Mouse (Mus musculus): ENCODE data around the gene Rac3. TPM values are rescaled to one million over a fixed set of nuclear protein-coding genes. Genes with fewer than 3 reads are reported as not detected.
"Not testable (repeated sequence)": the region's sequence is repeated elsewhere in the genome, so short reads cannot be mapped to it uniquely, and the experiment has no call there.

Gene Rac3
- polyA plus RNA-seq, 1 experiment from 2014 or later = 347 TPM

GRCm38 (mm10) chr11:120760236-120760635 lies 39.0 kb downstream of the Rac3 start:
- Histone ChIP-seq H3K4me2 (ENCODE audit: low read length) (no peak overlapping the region), H3K9me3 (ENCODE audit: control insufficient read depth, low read length) (peaks cover 9% of the 10 kb centered on the region), H3K4me1 (replicated peaks; ENCODE audit: control insufficient read depth, insufficient read depth, low read length) (no peaks in the 10 kb centered on the region), H3K9ac (replicated peaks; ENCODE audit: low read depth, low read length) (no peak overlapping the region), H3K4me3 (replicated peaks; ENCODE audit: low read length) (no peak overlapping the region), H3K27ac (ENCODE audit: low read length) (no peak overlapping the region), H3K36me3 (ENCODE audit: control insufficient read depth, insufficient read depth) (no peaks in the 10 kb centered on the region), H3K27me3 (replicated peaks; ENCODE audit: control insufficient read depth, insufficient read depth, low read length) (peaks cover 9% of the 10 kb centered on the region; the same call in 1 of the 2 replicates)
- WGBS = 88% methylated on average over 9 of the region's 9 CpGs
- no peak for ATAC-seq

DNA sequence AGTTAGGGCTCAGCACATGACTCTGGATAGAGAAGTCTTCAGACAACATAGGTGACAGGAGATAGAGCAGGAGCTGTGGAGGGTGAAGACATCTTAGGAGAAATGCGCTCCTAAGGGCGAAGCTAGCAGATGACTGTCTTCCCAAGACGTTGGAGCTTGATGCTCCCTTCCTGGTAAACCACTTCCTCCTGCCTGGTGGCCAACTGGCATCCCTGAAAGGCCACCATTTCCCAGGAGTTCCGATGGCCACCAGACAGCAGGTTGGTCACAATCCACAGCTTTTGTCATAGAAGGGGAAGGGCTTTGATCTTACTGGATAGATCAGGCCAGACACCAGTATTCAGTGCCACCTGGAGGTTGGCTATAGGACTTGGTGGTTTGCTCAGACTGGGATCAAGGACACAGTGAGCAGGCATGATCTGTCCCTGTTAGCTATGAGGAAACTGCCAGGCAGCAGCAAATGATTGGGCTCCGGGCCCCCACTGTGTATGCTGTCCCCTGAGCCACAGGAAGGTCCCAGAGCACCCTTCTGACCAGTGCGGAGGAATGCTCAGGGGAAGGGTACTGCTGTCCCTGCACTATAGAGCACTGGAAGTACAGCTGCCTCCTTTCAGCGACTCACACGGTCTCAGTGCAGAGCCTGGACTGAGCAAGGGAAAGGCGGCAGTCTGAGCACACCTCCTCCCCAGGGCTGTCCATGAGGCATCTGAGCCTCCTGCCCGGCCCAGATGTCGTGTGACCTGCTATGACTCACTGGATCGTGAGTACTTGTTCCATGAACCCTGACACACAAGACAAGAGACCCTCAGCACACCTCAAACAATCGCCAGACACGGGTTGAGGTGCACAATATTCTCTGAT lies 40.8 kb downstream of the Rac3 start:
- H3K4me1 ChIP-seq (replicated peaks; ENCODE audit: control insufficient read depth, insufficient read depth, low read length) = no peaks in the 10 kb centered on the region
- no peak overlapping the region for H3K4me2 ChIP-seq (ENCODE audit: low read length)
- peaks cover 9% of the 10 kb centered on the region for H3K9me3 ChIP-seq (ENCODE audit: control insufficient read depth, low read length)
- no peak overlapping the region for H3K4me3 ChIP-seq (replicated peaks; ENCODE audit: low read length)
- H3K27me3 ChIP-seq (replicated peaks; ENCODE audit: control insufficient read depth, insufficient read depth, low read length) = peaks cover 9% of the 10 kb centered on the region; the same call in 1 of the 2 replicates
- 63% methylated on average over 14 of the region's 14 CpGs for WGBS
- no peak for ATAC-seq
- no peaks in the 10 kb centered on the region for H3K36me3 ChIP-seq (ENCODE audit: control insufficient read depth, insufficient read depth)
- no peak overlapping the region for H3K9ac ChIP-seq (replicated peaks; ENCODE audit: low read depth, low read length)
- no peak overlapping the region for H3K27ac ChIP-seq (ENCODE audit: low read length)

DNA sequence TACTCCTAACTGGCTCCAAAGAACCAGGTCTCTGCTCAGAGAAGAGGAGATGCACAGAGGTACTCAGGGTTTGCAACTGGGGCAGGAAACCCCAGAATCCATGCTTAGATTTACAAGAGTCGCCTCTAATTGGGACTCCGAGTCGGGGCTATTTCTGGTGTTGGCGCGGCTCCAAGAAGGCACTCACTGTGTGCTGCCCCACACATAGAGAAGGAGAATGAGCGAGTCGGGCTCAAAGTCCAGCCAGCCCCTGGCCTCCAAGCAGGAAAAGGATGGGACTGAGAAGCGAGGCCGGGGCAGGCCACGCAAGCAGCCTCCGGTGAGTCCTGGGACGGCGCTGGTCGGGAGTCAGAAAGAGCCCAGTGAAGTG lies 41.4 kb downstream of the Rac3 start, which contains the start of gene Hmga1b:
Gene Hmga1b, plus strand, starts transcription at position 123 of the 370 bp plus-strand sequence.
- not testable (repeated sequence) for H3K27me3 ChIP-seq (replicated peaks; ENCODE audit: control insufficient read depth, insufficient read depth, low read length); H3K4me2 ChIP-seq (ENCODE audit: low read length); H3K27ac ChIP-seq (ENCODE audit: low read length); H3K4me1 ChIP-seq (replicated peaks; ENCODE audit: control insufficient read depth, insufficient read depth, low read length); H3K36me3 ChIP-seq (ENCODE audit: control insufficient read depth, insufficient read depth); H3K9ac ChIP-seq (replicated peaks; ENCODE audit: low read depth, low read length); H3K4me3 ChIP-seq (replicated peaks; ENCODE audit: low read length); H3K9me3 ChIP-seq (ENCODE audit: control insufficient read depth, low read length); ATAC-seq
- 18% methylated on average over 12 of the region's 14 CpGs for WGBS

GRCm38 (mm10) chr11:120763121-120763999 lies 42.1 kb downstream of the Rac3 start:
- H3K27ac ChIP-seq (ENCODE audit: low read length); H3K9ac ChIP-seq (replicated peaks; ENCODE audit: low read depth, low read length); H3K36me3 ChIP-seq (ENCODE audit: control insufficient read depth, insufficient read depth); H3K9me3 ChIP-seq (ENCODE audit: control insufficient read depth, low read length); H3K27me3 ChIP-seq (replicated peaks; ENCODE audit: control insufficient read depth, insufficient read depth, low read length); H3K4me3 ChIP-seq (replicated peaks; ENCODE audit: low read length); H3K4me2 ChIP-seq (ENCODE audit: low read length); H3K4me1 ChIP-seq (replicated peaks; ENCODE audit: control insufficient read depth, insufficient read depth, low read length): not testable (repeated sequence)
- WGBS = 15% methylated on average over 6 of the region's 23 CpGs
- 0 out of 2 replicates have a peak, but pooled peaks have one; percentile 36 for ATAC-seq

DNA sequence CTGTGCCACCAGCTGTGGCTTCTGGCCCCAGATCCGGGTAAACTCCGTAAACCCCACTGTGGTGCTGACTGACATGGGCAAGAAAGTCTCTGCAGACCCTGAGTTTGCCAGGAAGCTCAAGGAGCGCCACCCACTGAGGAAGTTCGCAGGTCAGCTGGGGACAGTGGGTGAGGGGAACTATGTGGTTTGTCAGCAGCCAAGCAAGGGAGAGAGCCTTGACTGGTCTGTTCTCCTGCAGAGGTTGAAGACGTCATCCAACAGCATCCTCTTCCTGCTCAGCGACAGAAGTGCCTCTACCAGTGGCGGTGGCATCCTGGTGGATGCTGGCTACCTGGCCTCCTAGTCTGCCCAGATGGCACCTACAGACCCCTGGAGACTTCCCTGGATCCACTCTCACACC lies 45.8 kb downstream of the Rac3 start:
- H3K36me3 ChIP-seq (ENCODE audit: control insufficient read depth, insufficient read depth); H3K9me3 ChIP-seq (ENCODE audit: control insufficient read depth, low read length); H3K27ac ChIP-seq (ENCODE audit: low read length); H3K9ac ChIP-seq (replicated peaks; ENCODE audit: low read depth, low read length); ATAC-seq; H3K4me2 ChIP-seq (ENCODE audit: low read length); H3K27me3 ChIP-seq (replicated peaks; ENCODE audit: control insufficient read depth, insufficient read depth, low read length); H3K4me3 ChIP-seq (replicated peaks; ENCODE audit: low read length); H3K4me1 ChIP-seq (replicated peaks; ENCODE audit: control insufficient read depth, insufficient read depth, low read length): not testable (repeated sequence)
- WGBS = 79% methylated on average over 3 of the region's 7 CpGs

DNA sequence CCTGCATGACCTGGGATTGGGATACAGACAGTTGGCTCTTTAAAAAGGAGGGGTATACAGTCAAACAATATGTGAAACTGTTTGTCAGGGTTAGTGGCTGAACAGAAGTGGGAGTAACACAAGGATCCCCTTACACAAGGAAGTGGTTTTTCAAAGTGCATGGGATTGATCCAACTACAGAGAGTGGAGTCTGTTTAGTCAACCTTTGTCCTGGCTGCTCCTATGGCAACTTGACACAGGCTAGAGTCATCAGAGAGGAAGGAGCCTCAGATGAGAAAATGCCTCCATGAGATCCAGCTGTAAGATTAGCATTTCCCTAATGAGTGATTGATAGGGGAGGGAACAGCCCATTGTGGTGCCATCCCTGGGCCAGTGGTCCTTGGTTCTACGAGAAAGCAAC lies 46.9 kb downstream of the Rac3 start:
- H3K4me3 ChIP-seq (replicated peaks; ENCODE audit: low read length) = no peak overlapping the region
- H3K4me2 ChIP-seq (ENCODE audit: low read length) = no peak overlapping the region
- H3K4me1 ChIP-seq (replicated peaks; ENCODE audit: control insufficient read depth, insufficient read depth, low read length) = no peaks in the 10 kb centered on the region
- H3K27me3 ChIP-seq (replicated peaks; ENCODE audit: control insufficient read depth, insufficient read depth, low read length) = no peaks in the 10 kb centered on the region
- H3K27ac ChIP-seq (ENCODE audit: low read length) = no peak overlapping the region
- H3K9me3 ChIP-seq (ENCODE audit: control insufficient read depth, low read length) = no peaks in the 10 kb centered on the region
- H3K9ac ChIP-seq (replicated peaks; ENCODE audit: low read depth, low read length) = no peak overlapping the region
- WGBS = 64% methylated on average over 1 of the region's 1 CpGs
- ATAC-seq = no peak
- H3K36me3 ChIP-seq (ENCODE audit: control insufficient read depth, insufficient read depth) = no peaks in the 10 kb centered on the region

DNA sequence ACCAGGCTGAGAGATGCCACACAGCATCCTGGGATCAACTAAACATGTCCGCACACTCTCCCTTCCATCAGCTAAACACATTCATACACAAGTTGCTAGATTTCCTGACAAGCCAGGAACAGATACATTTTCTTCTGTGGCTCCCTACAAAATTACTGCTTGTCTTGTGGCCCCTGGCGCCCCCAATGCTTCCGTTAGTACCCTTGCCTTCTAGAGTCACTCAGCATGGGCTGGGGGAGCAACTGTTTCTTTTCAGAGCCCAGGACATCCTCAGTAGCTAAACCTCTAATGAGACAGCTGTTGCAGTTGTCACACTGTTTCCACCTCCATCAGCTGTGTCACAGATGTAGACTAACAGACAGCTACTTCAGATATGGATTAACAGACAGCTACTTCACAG lies 51.5 kb downstream of the Rac3 start:
- no peak for ATAC-seq
- no peaks in the 10 kb centered on the region for H3K36me3 ChIP-seq (ENCODE audit: control insufficient read depth, insufficient read depth)
- no peaks in the 10 kb centered on the region for H3K27me3 ChIP-seq (replicated peaks; ENCODE audit: control insufficient read depth, insufficient read depth, low read length)
- no peaks in the 10 kb centered on the region for H3K4me1 ChIP-seq (replicated peaks; ENCODE audit: control insufficient read depth, insufficient read depth, low read length)
- no peaks in the 10 kb centered on the region for H3K9me3 ChIP-seq (ENCODE audit: control insufficient read depth, low read length)
- no peak overlapping the region for H3K4me3 ChIP-seq (replicated peaks; ENCODE audit: low read length)
- no peak overlapping the region for H3K4me2 ChIP-seq (ENCODE audit: low read length)
- H3K9ac ChIP-seq (replicated peaks; ENCODE audit: low read depth, low read length) = no peak overlapping the region
- no peak overlapping the region for H3K27ac ChIP-seq (ENCODE audit: low read length)
- 86% methylated on average over 3 of the region's 3 CpGs for WGBS

Other genes starting within 250 kb of the Rac3 start
- 107 and 119 TPM in 2 replicates for gene Mrpl12, start 236.9 kb upstream of the Rac3 start, polyA plus RNA-seq (2015; fragmentation: Nextera tagmentation; extraction: Ambion mirVana)
- 26.5 and 29.5 TPM in 2 replicates for gene Slc25a10, start 229.6 kb upstream of the Rac3 start, polyA plus RNA-seq (2015; fragmentation: Nextera tagmentation; extraction: Ambion mirVana)
- 0.43 TPM in 1 of 2 replicates, not detected in the other for gene Gcgr, start 190.8 kb upstream of the Rac3 start, polyA plus RNA-seq (2015; fragmentation: Nextera tagmentation; extraction: Ambion mirVana)
- gene Mcrip1, start 171.7 kb upstream of the Rac3 start, polyA plus RNA-seq (2015; fragmentation: Nextera tagmentation; extraction: Ambion mirVana) = 222 and 241 TPM in 2 replicates
- gene Ppp1r27, start 170.3 kb upstream of the Rac3 start, polyA plus RNA-seq (2015; fragmentation: Nextera tagmentation; extraction: Ambion mirVana) = not detected in 2 replicates
- gene P4hb, start 148.2 kb upstream of the Rac3 start, polyA plus RNA-seq (2015; fragmentation: Nextera tagmentation; extraction: Ambion mirVana) = 238 and 265 TPM in 2 replicates
- gene Arhgdia, start 139.8 kb upstream of the Rac3 start, polyA plus RNA-seq (2015; fragmentation: Nextera tagmentation; extraction: Ambion mirVana) = 477 and 485 TPM in 2 replicates
- gene Alyref, start 123.1 kb upstream of the Rac3 start, polyA plus RNA-seq (2015; fragmentation: Nextera tagmentation; extraction: Ambion mirVana) = 287 and 320 TPM in 2 replicates
- gene Anapc11, start 123.0 kb upstream of the Rac3 start, polyA plus RNA-seq (2015; fragmentation: Nextera tagmentation; extraction: Ambion mirVana) = 178 and 192 TPM in 2 replicates
- not detected in 2 replicates for gene Npb, start 113.0 kb upstream of the Rac3 start, polyA plus RNA-seq (2015; fragmentation: Nextera tagmentation; extraction: Ambion mirVana)
- 175 and 234 TPM in 2 replicates for gene Pcyt2, start 103.5 kb upstream of the Rac3 start, polyA plus RNA-seq (2015; fragmentation: Nextera tagmentation; extraction: Ambion mirVana)
- 50.2 and 50.6 TPM in 2 replicates for gene Sirt7, start 96.2 kb upstream of the Rac3 start, polyA plus RNA-seq (2015; fragmentation: Nextera tagmentation; extraction: Ambion mirVana)
- 39.9 and 40.1 TPM in 2 replicates for gene Mafg, start 87.9 kb upstream of the Rac3 start, polyA plus RNA-seq (2015; fragmentation: Nextera tagmentation; extraction: Ambion mirVana)
- 34.9 and 36.5 TPM in 2 replicates for gene Pycr1, start 77.7 kb upstream of the Rac3 start, polyA plus RNA-seq (2015; fragmentation: Nextera tagmentation; extraction: Ambion mirVana)
- 0.75 TPM in 1 of 2 replicates, not detected in the other for gene Myadml2, start 73.3 kb upstream of the Rac3 start, polyA plus RNA-seq (2015; fragmentation: Nextera tagmentation; extraction: Ambion mirVana)
- gene Notum, start 60.3 kb upstream of the Rac3 start, polyA plus RNA-seq (2015; fragmentation: Nextera tagmentation; extraction: Ambion mirVana) = 0.67 and 0.77 TPM in 2 replicates
- 132 and 158 TPM in 2 replicates for gene Aspscr1, start 48.5 kb upstream of the Rac3 start, polyA plus RNA-seq (2015; fragmentation: Nextera tagmentation; extraction: Ambion mirVana)
- gene Cenpx, start 7.7 kb upstream of the Rac3 start, polyA plus RNA-seq (2015; fragmentation: Nextera tagmentation; extraction: Ambion mirVana) = 82.8 and 95.0 TPM in 2 replicates
- 91.0 and 118 TPM in 2 replicates for gene Lrrc45, start 7.5 kb upstream of the Rac3 start, polyA plus RNA-seq (2015; fragmentation: Nextera tagmentation; extraction: Ambion mirVana)
- gene Dcxr, start 5.8 kb downstream of the Rac3 start, polyA plus RNA-seq (2015; fragmentation: Nextera tagmentation; extraction: Ambion mirVana) = 7.6 TPM in 2 replicates
- 0.92 and 4.8 TPM in 2 replicates for gene Cbr2, start 10.6 kb downstream of the Rac3 start, polyA plus RNA-seq (2015; fragmentation: Nextera tagmentation; extraction: Ambion mirVana)
- 1.7 and 2.2 TPM in 2 replicates for gene Hmga1b, start 41.3 kb downstream of the Rac3 start, polyA plus RNA-seq (2015; fragmentation: Nextera tagmentation; extraction: Ambion mirVana)
- 95.2 and 119 TPM in 2 replicates for gene Rfng, start 62.7 kb downstream of the Rac3 start, polyA plus RNA-seq (2015; fragmentation: Nextera tagmentation; extraction: Ambion mirVana)
- 287 and 305 TPM in 2 replicates for gene Gps1, start 62.8 kb downstream of the Rac3 start, polyA plus RNA-seq (2015; fragmentation: Nextera tagmentation; extraction: Ambion mirVana)
- 53.4 and 56.9 TPM in 2 replicates for gene Dus1l, start 74.9 kb downstream of the Rac3 start, polyA plus RNA-seq (2015; fragmentation: Nextera tagmentation; extraction: Ambion mirVana)
- gene Fasn, start 103.1 kb downstream of the Rac3 start, polyA plus RNA-seq (2015; fragmentation: Nextera tagmentation; extraction: Ambion mirVana) = 92.0 and 97.4 TPM in 2 replicates
- 7.3 and 8.8 TPM in 2 replicates for gene Ccdc57, start 211.4 kb downstream of the Rac3 start, polyA plus RNA-seq (2015; fragmentation: Nextera tagmentation; extraction: Ambion mirVana)
- gene Slc16a3, start 227.0 kb downstream of the Rac3 start, polyA plus RNA-seq (2015; fragmentation: Nextera tagmentation; extraction: Ambion mirVana) = 7.7 and 9.5 TPM in 2 replicates